Mouse (Mus musculus) layer of hippocampus, adult 11-12 months (tissue): ENCODE data around the gene Pck2.
A peak's percentile ranks its signal among the peaks of the same experiment; 100 is the strongest.

Experiments
- DNase-seq: peaks from one replicate; pipeline ENCODE4 v3.0.0; 2022; ENCODE audit warnings: low spot score

The Pck2 gene

GRCm38 (mm10) chr14:55540067-55540786 is at the start of gene Pck2:
Gene Pck2 (plus strand): TSS chr14:55540266.
- peak; percentile 80 for DNase-seq

DNA sequence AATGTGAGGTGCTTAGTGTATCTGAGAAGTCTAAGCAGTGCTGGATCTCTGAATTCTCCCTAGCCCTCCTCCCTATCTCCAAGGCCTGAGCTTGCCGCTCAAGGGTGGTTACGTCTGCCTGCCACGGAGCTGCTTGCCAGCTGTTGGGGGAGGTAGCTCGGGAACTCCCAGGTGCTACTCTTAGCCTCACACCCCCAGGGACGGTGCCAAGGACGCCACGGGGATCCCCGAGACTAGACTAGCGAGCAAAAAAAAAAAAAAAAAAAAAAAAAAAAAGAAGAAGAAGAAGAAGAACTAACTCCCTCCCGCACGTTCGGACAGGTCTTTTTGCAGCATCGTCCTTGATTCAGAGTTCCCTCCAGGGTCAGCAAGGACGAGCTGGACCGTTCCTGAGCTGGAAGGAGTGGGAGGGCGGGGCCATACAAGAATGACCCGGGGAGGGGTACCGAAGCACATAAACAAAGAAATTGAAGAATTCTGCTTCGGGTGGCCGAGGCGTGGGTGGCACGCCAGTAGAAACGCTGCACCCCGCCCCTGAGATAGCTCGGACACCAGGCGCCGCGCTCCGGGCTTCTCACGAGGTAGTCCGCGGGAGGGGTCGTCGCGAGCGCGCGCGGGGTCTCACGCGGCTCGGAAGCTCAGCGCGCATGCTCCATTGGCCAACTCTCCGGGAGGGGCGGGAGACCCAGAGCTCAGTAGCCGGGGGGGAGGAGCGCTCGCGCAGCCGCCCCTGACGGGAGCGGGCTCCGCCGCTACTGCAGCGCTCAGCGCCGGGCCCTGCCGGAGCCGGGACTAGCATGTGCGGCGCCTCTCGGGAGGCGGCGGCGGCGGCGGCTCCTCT is 49.5 kb upstream of the Pck2 start, which contains the start of gene Carmil3:
Gene Carmil3 (plus strand): TSS at position 291 of the 841 bp plus-strand sequence.
- DNase-seq = peak; percentile 87

GRCm38 (mm10) chr14:55491291-55491833 is 48.7 kb upstream of the Pck2 start:
- peak; percentile 66 for DNase-seq

GRCm38 (mm10) chr14:55492103-55492502 is 48.0 kb upstream of the Pck2 start:
- DNase-seq = no peak

- no peak for DNase-seq
Measured at GRCm38 (mm10) chr14:55495509-55496240, 44.4 kb upstream of the Pck2 start.

DNA sequence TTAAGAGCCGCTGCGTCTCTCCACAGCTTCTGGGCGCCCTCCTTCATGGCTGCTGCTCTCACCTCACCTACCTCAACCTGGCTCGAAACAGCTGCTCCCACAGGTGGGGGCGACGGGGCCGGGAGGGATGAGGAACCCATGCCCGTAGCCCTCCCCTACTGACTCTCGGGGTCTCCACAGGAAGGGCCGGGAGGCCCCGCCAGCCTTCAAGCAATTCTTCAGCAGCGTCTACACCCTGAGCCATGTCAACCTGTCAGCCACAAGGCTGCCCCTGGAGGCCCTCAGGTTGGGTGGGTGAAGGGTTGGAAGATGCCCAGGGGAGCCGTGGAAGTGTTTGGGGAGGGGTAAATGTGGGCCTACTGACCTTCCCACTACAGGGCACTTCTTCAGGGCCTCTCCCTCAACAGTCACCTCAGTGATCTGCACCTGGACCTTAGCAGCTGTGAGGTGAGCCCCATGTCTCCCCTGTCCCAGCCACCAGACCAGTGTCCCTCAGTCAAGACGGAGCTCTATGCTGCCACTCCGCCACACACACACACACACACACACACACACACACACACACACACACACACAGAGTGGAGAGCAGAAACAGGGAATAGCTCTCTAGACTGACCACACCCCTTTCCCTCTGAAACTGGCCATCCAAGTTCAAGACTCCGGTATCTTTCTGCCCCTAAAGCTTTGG is 43.2 kb upstream of the Pck2 start:
- DNase-seq = no peak

DNA sequence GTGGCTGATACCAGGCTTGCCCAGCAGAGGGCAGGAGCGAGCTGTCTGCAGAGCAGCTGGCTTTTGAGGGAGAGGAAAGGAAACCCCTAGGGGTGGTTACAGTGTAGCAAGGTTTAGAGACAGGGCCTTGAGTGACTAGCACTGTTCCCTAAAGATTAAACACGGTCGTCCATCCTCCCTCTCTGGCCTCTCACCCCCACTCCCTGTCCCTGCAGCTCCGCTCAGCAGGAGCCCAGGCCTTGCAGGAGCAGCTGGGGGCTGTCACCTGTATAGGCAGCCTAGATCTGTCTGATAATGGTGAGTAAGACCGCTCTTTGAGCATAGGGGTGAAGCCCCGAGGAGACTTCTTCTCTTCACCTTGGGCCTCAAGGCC is 42.6 kb upstream of the Pck2 start:
- peak; percentile 85 for DNase-seq

DNA sequence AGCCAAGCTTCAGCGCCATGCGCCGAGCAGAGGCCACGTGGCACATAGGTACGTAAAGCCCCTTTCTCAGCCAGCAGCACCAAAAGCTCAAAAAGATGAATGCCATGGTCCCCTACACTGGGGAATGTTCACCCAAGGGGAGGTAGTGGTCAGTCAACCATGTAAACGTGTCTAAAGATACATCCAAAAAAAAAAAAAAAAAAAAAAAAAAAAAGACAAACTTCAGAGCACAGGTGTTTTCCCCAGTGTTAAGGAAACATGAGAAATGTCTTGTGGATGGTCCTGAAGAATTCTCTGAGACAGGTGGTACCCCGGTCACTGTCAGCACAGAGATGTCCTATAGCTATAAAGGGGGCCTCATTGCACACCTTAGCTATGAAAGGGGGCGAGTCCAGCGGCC is 34.5 kb upstream of the Pck2 start:
- no peak for DNase-seq

GRCm38 (mm10) chr14:55507801-55508200 is 32.3 kb upstream of the Pck2 start:
- DNase-seq = no peak

- DNase-seq = no peak
Measured at GRCm38 (mm10) chr14:55509540-55509939, 30.5 kb upstream of the Pck2 start.

- DNase-seq = peak; percentile 60
Measured at GRCm38 (mm10) chr14:55510125-55510731, 29.8 kb upstream of the Pck2 start, which contains the start of gene Cpne6. Gene Cpne6 (plus strand): TSS chr14:55510445.

DNA sequence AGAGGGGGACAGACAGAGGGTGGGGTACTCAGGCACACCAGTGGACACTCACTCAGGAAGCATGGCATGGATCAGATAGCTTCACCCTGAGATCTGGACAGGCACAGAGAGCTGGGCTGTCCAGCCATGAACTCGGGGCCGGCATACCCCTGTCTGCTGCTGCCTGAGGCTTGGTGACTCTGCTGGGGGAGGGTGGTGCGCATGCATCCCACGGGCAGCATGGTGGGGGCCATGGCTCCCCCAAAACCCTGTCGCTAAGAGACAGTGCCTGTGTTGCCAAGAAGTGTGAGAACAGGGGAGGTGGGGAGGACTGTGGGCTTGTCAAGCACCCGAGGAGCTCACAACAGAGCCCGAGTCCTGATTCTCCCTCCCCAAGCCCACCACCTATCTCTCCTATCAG is 29.0 kb upstream of the Pck2 start:
- peak; percentile 74 for DNase-seq

DNA sequence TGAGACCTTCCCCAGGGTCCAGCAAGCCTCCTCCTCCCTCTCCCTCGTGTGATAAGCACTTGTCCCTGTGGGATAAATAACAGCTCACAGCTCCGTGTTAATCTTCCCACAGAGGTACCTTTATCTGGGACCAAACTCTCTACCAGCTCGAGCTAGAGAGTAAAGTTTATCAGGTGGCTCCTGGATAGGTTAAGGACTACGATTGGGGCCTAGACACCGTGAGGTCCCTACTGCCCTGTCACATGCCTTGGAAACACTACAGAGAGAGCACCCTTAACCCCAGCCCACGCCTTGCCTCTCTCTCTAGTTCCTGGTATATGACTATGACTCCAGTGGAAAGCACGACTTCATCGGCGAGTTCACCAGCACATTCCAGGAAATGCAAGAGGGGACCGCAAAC is 26.1 kb upstream of the Pck2 start:
- DNase-seq = no peak

GRCm38 (mm10) chr14:55515846-55516245 is 24.2 kb upstream of the Pck2 start:
- DNase-seq = no peak

DNA sequence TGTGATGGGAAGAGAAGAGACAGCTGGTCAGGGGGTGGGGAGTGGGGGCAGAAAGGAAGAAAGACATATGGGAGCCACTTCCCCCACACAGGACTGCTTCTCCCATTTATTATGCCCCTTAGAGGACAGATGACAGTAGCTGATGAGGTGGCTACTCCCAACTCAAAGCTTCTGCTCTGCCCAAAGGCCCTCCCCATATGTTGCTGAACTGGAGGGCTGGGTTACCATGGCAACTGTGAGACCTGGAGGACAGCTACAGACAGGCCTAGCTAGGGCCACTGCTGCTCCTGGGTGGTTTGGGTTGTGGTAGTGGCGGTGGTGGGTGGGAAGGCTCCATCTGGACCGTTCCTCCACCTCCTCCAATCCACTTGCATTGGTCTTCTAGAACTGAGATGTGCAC is 21.2 kb upstream of the Pck2 start:
- peak; percentile 71 for DNase-seq

DNA sequence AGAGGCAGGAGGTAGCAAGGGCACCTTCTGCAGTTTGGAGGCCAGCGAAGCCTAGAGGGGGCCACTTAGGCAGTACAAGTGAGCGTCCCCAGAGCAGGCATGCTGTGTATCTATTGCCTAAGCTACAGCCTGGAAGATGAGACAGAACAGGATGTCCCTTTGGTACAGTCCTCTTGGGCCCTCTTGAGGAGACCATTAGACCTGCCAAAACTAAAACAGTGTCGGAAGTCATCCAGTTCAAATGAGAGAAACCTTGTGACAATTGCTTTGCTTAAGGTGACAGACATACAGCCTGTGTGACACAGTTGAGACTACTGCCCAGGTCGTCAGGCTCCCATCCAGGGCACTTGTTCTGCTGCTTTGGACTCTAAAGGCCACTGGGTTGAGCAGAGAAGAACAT is 20.5 kb upstream of the Pck2 start:
- DNase-seq = no peak

- DNase-seq = no peak
Measured at GRCm38 (mm10) chr14:55520451-55521361, 19.4 kb upstream of the Pck2 start.

- no peak for DNase-seq
Measured at GRCm38 (mm10) chr14:55524062-55524461, 16.0 kb upstream of the Pck2 start.

DNA sequence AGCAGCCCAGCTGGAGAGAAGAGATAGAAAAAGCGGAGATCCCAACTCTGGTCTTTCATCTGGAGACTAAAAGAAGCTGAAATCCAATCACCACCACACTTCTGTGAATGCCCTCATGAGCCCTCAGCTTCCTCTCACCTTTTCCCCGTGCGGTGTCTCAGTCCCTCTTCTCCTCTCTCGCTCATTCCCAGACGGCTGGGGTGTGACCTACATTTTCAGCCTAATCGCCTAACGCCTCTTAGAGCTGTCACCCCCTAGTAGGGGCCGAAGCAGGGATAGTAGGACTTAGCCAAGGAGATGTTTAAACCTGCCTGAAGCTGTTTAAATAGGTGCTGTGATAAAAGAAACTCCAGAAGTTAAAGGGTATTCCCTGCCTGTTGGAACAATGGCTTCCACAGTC is 15.3 kb upstream of the Pck2 start, which contains the start of gene Nrl:
Gene Nrl (minus strand): TSS at position 197 of the 400 bp plus-strand sequence.
- no peak for DNase-seq

DNA sequence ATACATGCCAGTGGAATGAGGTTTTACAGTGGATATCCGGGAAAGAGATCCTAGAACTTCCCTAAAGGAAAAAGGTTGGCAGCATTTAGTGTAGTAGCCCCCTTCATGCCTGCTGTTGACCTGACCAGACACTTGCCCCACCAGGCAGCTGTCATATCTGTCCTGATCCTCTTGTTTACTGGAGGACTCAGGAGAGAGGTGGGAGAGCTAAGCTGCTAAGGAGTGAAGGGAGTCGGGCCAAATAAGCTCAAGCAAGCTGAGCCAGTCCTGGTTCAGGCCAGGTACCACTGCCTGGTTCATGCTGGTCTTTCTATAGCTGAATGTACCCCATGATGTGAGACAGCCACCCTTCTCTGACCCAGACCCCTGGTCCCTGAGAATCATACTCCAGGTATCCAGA is 13.4 kb upstream of the Pck2 start:
- no peak for DNase-seq
